Mouse (Mus musculus) urinary bladder, postnatal 4 days (tissue): ENCODE measurements around the gene Poglut1.

Experiments
- DNase-seq, 2 experiments: peaks; one replicate each; pipeline ENCODE4 v3.0.0; 2021 to 2022; ENCODE audit warnings: low spot score in 2 of 2

Gene Poglut1

GRCm38 (mm10) chr16:38549479-38550396 lies at the start of gene Poglut1:
TSS of gene Poglut1 (minus strand) at chr16:38550258.
- DNase-seq = peak; percentile 69 to 80

- no peak for DNase-seq
Measured at GRCm38 (mm10) chr16:38598986-38599680, 49.1 kb upstream of the Poglut1 start.

GRCm38 (mm10) chr16:38596651-38597050 lies 46.6 kb upstream of the Poglut1 start:
- DNase-seq = no peak

GRCm38 (mm10) chr16:38596099-38596498 lies 46.0 kb upstream of the Poglut1 start:
- DNase-seq = no peak

GRCm38 (mm10) chr16:38594435-38594834 lies 44.4 kb upstream of the Poglut1 start:
- DNase-seq = no peak

- DNase-seq = no peak
Measured at GRCm38 (mm10) chr16:38592946-38593345, 42.9 kb upstream of the Poglut1 start.

- DNase-seq = no peak
Measured at GRCm38 (mm10) chr16:38592026-38592678, 42.1 kb upstream of the Poglut1 start.

GRCm38 (mm10) chr16:38591506-38591905 lies 41.4 kb upstream of the Poglut1 start:
- no peak for DNase-seq

- no peak for DNase-seq
Measured at GRCm38 (mm10) chr16:38587572-38587971, 37.5 kb upstream of the Poglut1 start.

- DNase-seq = no peak
Measured at GRCm38 (mm10) chr16:38587163-38587562, 37.1 kb upstream of the Poglut1 start.

GRCm38 (mm10) chr16:38585186-38585585 lies 35.1 kb upstream of the Poglut1 start:
- no peak for DNase-seq

- no peak for DNase-seq
Measured at GRCm38 (mm10) chr16:38584761-38585160, 34.7 kb upstream of the Poglut1 start.

- no peak for DNase-seq
Measured at GRCm38 (mm10) chr16:38571481-38571880, 21.4 kb upstream of the Poglut1 start.

- no peak for DNase-seq
Measured at GRCm38 (mm10) chr16:38568192-38568591, 18.1 kb upstream of the Poglut1 start.

GRCm38 (mm10) chr16:38563516-38563915 lies 13.5 kb upstream of the Poglut1 start:
- no peak for DNase-seq

- DNase-seq = no peak
Measured at GRCm38 (mm10) chr16:38562968-38563327, 12.9 kb upstream of the Poglut1 start.

- peak; percentile 94 for DNase-seq
Measured at GRCm38 (mm10) chr16:38562131-38562967, 12.3 kb upstream of the Poglut1 start.

- no peak for DNase-seq
Measured at GRCm38 (mm10) chr16:38558221-38558748, 8.2 kb upstream of the Poglut1 start, which contains the start of gene Tmem39a. TSS of gene Tmem39a (plus strand) at chr16:38558698.

GRCm38 (mm10) chr16:38555988-38556387 lies 5.9 kb upstream of the Poglut1 start:
- DNase-seq = no peak

GRCm38 (mm10) chr16:38548000-38548399 lies 2.1 kb downstream of the Poglut1 start:
- DNase-seq = no peak

GRCm38 (mm10) chr16:38538716-38539380 lies 11.2 kb downstream of the Poglut1 start:
- no peak for DNase-seq
